Mouse (Mus musculus) liver (tissue): ENCODE measurements around the gene Mybl2.
"Not testable (repeated sequence)": the region's sequence is repeated elsewhere in the genome, so short reads cannot be mapped to it uniquely, and the experiment has no call there.

Experiments
- DNase-seq: peaks from one replicate; pipeline ENCODE4 v3.0.0-alpha.2; 2020; ENCODE audit warnings: mixed read lengths

Mybl2 gene

DNA sequence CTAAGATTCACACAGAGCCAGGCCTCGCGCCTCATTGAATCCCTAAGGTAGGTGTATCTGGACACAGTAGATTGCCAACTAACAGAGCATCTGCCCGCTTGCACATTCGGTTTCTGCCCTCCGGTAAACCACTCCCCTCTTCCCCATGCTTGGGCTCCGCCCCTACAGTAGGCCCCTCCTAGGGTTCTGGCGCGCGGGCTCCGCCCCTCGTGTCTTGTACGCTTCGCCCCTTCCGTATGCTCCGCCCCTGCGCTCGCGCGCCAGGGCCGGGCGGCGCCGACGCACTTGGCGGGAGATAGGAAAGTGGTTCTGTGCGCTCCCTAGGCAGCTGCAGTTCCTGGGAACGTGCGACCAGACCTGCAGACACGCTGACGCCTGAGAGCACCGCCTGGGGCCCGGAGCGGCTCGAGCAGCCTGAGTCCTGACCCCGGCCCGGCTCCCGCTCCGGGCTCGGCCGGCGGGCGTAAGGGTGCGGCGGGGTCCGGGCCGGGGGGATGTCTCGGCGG lies at the start of gene Mybl2:
TSS of gene Mybl2 (plus strand) at position 353 of the 506 bp plus-strand sequence.
- peak; percentile 99 for DNase-seq

- no peak for DNase-seq
Observed at GRCm38 (mm10) chr2:163007299-163007698, 47.2 kb upstream of the Mybl2 start.

DNA sequence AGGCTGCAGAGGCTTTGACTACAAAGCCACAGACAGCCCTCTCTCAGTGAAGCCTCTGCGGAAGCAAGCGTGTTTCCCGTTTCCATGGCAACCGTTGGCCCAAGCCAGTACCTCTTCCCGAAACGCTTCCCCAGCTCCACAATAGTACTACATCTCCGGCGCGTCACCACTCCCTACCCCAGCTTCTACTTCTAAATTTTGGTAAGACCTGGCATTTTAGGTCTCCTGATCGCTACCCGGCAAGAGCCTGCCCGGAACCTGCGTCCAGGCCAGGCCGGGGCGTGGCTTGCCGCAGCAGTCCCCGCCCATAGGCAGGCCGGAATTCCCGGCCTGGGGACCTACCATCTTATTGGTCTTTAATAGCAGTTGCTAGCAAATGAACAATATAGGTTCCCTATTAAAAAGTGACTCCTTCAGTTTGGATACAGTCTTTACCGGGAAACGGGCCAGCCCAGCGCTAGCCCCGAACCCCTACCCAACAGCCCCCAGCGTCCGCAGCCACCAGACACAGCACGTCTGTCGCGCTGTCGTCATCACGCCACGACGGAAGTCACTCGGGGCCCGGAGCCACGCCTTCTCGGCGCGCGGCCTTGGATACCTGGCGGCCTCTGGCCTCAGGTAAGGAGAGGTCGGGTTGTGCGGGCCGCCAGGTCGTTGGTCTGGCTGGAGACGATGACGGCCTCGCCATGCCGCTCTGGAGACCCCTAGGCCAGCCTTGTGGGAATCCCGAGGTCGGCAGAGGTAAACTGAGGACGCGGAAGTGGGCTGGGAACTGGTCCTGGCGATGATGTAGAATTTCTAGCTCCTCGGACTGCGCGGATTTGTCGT lies 37.4 kb upstream of the Mybl2 start, which contains the start of gene Ift52:
TSS of gene Ift52 (plus strand) at position 439 of the 828 bp plus-strand sequence.
- DNase-seq = peak; percentile 90

- no peak for DNase-seq
Observed at GRCm38 (mm10) chr2:163031289-163031688, 23.2 kb upstream of the Mybl2 start.

- no peak for DNase-seq
Observed at GRCm38 (mm10) chr2:163031757-163032156, 22.7 kb upstream of the Mybl2 start.

DNA sequence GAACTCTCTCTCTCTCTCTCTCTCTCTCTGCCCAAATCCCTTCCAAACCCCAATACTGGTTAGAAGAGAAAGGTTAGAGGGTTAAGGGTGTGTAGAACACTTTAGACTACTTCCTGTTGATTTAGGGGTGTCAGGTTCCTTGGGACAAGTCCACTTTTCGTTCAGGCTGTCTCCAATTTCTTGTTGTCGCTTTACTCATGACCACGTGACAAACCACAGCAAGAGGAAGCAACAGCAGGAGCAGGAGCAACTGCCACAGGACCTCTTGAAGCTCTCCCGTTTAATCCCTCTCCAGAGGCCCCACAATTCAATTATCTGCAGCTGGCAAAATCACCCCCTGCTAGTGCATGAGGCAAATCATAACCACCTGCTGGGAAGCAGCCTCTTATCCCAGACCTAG lies 21.9 kb upstream of the Mybl2 start:
- no peak for DNase-seq

DNA sequence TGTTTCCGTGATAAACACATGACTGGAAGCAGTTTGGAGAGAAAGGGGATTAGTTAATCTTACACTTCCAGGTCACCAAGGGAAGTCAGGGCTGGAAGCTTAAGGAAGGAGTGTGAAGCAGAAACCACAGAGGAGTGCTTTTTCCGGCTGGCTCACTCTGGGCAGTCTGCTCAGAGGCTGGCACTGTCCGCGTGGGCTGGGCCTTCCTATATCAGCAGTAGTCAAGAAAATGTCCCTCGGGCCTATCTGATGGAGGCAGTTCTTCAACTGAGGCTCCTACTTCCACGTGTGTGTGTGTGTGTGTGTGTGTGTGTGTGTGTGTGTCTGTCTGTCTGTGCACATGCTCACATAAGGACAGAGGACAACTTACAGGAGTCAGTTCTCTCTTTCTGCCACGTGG lies 14.5 kb upstream of the Mybl2 start:
- DNase-seq = no peak

GRCm38 (mm10) chr2:163048125-163048524 lies 6.4 kb upstream of the Mybl2 start:
- peak; percentile 71 for DNase-seq

GRCm38 (mm10) chr2:163049116-163049515 lies 5.4 kb upstream of the Mybl2 start:
- no peak for DNase-seq

- DNase-seq = no peak
Observed at GRCm38 (mm10) chr2:163051691-163052090, 2.8 kb upstream of the Mybl2 start.

DNA sequence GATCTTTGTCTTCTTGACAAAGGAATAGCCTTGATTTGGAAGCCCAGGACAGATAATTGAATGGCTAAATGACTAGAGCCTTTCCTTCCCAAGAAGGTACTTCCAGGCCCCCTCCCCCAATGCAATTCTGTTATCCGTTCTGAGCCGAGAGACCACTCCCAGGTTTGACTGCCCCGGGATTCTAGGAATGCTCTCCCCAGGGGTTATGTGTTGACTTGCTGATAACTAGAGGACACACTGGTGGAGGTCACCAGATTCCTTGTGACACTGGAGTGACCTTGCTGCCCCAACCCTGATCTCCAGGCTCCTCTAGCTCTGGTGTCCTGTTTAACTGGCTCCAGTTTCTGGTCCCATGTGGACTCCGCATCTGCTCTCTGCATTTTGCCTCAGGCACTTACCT lies 2.4 kb upstream of the Mybl2 start:
- DNase-seq = no peak

GRCm38 (mm10) chr2:163052826-163053225 lies 1.7 kb upstream of the Mybl2 start:
- no peak for DNase-seq

DNA sequence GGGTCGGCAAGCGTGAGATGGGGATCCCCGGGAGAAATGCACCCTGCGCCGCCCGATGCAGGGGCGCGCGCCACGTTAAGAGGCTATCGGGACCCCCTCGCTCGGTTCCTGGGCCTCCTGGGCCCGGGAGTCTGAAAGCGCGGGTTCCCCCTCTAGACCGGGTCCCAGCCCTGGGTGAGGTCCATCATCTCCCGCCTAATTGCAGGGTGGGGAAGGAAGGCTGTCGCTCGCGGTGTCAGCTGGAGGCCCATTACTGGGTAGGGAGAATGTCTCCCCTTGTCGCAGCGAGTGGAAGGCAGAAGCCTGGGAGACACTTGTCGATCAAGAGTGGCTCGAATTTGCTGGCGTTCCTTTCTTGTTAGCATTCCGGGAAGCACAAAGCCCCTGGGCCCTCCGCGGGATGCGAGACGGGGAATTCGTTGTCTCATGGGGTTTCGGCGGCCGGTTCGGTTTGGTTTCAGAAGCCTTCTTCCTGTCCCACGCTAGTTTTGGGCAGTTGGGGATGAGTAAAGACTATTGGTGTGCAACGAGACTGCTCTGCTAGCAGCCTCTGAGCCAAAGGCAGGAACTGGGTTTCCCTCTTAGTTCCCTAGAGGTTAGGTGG lies 506 bp downstream of the Mybl2 start:
- peak; percentile 58 for DNase-seq

GRCm38 (mm10) chr2:163055715-163056114 lies 1.2 kb downstream of the Mybl2 start:
- DNase-seq = no peak

DNA sequence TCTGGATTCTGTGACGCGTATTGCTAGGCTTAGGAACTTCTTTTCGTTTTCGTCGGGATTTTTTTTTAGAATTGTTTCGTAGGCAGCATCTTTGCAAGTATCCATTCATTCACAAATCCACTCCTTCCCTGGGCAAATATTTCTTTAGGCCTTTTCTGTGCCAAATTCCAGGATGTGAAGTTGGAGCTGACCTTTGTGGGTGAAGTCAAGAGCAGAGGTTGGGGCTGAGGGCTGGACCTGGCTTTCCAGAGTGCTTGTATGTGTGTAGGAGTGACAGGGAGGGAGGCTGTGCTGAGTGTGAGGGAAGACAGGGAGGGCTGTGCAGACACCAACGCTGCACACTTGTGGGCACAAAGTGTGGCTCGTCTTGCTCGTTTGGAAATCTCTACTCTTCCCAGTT lies 2.1 kb downstream of the Mybl2 start:
- DNase-seq = no peak

GRCm38 (mm10) chr2:163058981-163059380 lies 4.5 kb downstream of the Mybl2 start:
- not testable (repeated sequence) for DNase-seq

- DNase-seq = no peak
Observed at GRCm38 (mm10) chr2:163060630-163061029, 6.1 kb downstream of the Mybl2 start.

DNA sequence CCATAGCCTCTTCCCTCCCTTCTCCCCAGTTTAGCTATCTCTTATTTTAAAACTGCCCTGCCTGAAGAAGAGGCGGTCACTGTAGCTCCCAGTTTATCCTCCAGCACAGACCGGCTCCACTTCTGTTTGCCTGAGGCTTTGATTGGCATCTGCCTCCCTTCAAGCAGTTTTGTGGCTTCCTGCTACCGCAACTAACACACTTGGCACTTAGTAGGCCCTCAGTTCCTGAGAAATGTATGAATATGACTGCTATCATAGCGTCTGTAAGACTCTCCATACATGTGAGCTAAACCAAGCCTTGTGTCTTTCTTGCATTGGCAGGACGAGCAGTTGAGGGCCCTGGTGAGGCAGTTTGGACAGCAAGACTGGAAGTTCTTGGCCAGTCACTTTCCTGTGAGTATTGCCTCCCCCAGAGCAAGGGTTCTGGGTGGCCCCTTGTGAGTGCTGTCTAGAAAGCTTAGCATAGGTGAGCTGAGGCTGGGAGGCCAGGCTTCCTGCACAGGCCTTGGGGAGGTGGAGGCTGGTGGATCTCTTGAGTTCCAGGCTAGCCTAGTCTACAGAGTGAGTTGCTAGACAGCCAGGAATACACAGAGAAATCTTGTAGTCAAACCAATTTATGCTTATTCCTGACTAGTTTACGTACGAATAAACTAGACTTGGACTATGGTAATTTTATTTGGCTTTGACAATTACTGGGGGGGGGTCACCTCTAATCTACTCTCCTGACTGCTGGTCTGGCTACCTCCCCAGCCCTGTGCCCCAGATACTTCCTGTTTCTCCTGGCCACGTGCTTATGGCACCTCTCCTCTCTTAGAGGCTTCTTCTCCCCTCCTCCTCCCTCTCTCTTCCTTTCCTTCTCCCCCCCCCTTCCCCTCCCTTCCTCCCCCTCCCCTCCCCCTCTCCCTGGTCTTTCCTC lies 7.0 kb downstream of the Mybl2 start:
- DNase-seq = no peak

DNA sequence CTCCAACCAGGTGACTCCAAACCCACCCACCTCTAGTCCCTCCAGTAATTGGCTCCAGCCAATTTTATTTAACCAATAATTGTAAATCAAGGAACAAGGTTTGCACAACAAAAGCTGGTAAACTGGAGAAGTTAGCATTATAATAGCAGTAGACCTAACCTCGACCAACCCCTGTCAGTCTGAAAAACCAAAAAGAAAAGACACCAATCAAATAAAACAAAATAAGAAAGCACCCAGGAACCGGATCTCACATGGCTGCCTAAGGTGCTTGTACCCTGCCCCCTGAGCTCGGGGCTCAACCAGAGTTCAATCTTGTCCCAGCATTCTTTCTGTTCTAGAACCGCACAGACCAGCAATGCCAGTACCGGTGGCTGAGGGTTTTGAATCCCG lies 7.6 kb downstream of the Mybl2 start:
- no peak for DNase-seq

GRCm38 (mm10) chr2:163066326-163066725 lies 11.8 kb downstream of the Mybl2 start:
- DNase-seq = no peak

- no peak for DNase-seq
Observed at GRCm38 (mm10) chr2:163067233-163067632, 12.7 kb downstream of the Mybl2 start.

DNA sequence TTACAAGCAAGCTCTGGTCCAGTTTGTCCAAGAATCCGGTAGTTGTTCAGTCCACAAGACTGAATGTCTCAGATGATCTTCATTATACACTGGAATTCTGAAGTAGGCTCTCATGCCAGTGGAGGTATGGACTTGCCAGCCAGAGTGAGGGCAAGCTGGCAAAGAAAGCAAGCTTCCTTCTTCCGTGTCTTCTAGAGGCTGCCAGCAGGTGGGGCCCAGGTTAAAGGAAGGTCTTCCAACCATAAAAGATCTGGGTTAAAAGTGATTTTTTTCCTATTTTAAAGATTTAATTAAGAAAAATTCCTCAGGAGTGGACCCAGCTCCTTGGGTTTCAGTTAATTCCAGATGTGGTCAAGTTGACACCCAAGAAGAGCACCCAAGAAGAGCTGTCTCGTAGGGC lies 15.7 kb downstream of the Mybl2 start:
- no peak for DNase-seq

- peak; percentile 15 for DNase-seq
Observed at GRCm38 (mm10) chr2:163071590-163071989, 17.1 kb downstream of the Mybl2 start.
